Mouse (Mus musculus) ES-E14 (cell line): Measurements from ENCODE around the gene Sumf1. TPM values are rescaled to one million over a fixed set of nuclear protein-coding genes. Genes with fewer than 3 reads are reported as not detected.

ENCODE experiments used
- DNase-seq: peaks from one replicate; pipeline ENCODE4 v3.0.0-alpha.2; 2013; ENCODE audit warnings: low read depth, low spot score
- H3K27ac ChIP-seq: 2 replicates; pipeline ENCODE4 v1.5.1; 2012; ENCODE audit warnings: low read depth, mild to moderate bottlenecking, low read length, moderate library complexity, mixed read lengths; ENCODE audit not compliant: poor library complexity, insufficient read depth, severe bottlenecking
- H3K36me3 ChIP-seq: 2 replicates; pipeline ENCODE4 v1.6.1; 2012; ENCODE audit warnings: mild to moderate bottlenecking, low read length, moderate library complexity, mixed read lengths; ENCODE audit not compliant: control insufficient read depth, poor library complexity, insufficient read depth, severe bottlenecking
- H3K4me1 ChIP-seq, 2 experiments: fragments of 150-350 bp in 1 of 2; sonication (generic) in 1 of 2; 2 replicates each; pipeline ENCODE4 v1.6.1; 2012; ENCODE audit warnings: low read length in 2 of 2, mild to moderate bottlenecking in 1 of 2, mixed read lengths in 1 of 2; ENCODE audit not compliant: control insufficient read depth in 2 of 2, insufficient read depth in 2 of 2, poor library complexity in 1 of 2
- H3K4me3 ChIP-seq, 2 experiments: fragments of 150-350 bp in 1 of 2; sonication (generic) in 1 of 2; 2 replicates each; pipeline ENCODE4 v1.5.1; 2012; ENCODE audit warnings: low read length in 2 of 2, low read depth in 1 of 2, mild to moderate bottlenecking in 1 of 2, mixed read lengths in 1 of 2; ENCODE audit not compliant: insufficient read depth in 1 of 2, poor library complexity in 1 of 2, severe bottlenecking in 1 of 2
- H3K9ac ChIP-seq: 2 replicates; pipeline ENCODE4 v1.6.1; 2012; ENCODE audit warnings: low read depth, mild to moderate bottlenecking, low read length, mixed read lengths; ENCODE audit not compliant: poor library complexity, insufficient read depth, severe bottlenecking
- H3K9me3 ChIP-seq: fragments of 150-350 bp; sonication (generic); 2 replicates; pipeline ENCODE4 v1.6.1; 2012; ENCODE audit warnings: low read depth, mild to moderate bottlenecking, low read length; ENCODE audit not compliant: control insufficient read depth, insufficient read depth
- CHD2 ChIP-seq: IDR thresholded peaks from 2 replicates; pipeline ENCODE4 v1.6.1; 2014; ENCODE audit warnings: mild to moderate bottlenecking, low read depth, low read length, inconsistent platforms
- HCFC1 ChIP-seq: IDR thresholded peaks from 2 replicates; pipeline ENCODE4 v1.6.1; 2012; ENCODE audit warnings: low read length, inconsistent platforms, borderline replicate concordance; ENCODE audit not compliant: insufficient read depth
- MAFK ChIP-seq: IDR thresholded peaks from 2 replicates; pipeline ENCODE4 v1.6.1; 2014; ENCODE audit warnings: mild to moderate bottlenecking, low read depth, low read length, inconsistent platforms; ENCODE audit not compliant: insufficient read depth
- ZC3H11A ChIP-seq: IDR thresholded peaks from 2 replicates; pipeline ENCODE4 v1.6.1; 2012; ENCODE audit warnings: low read depth, mild to moderate bottlenecking, inconsistent platforms, low read length, borderline replicate concordance
- ZNF384 ChIP-seq: IDR thresholded peaks from 2 replicates; pipeline ENCODE4 v1.6.1; 2012; ENCODE audit warnings: low read depth, low read length, inconsistent platforms
- in situ Hi-C, 2 experiments: fragments of 600-800 bp; cut with MboI; formaldehyde crosslinking; loops; one replicate each; pipeline ENCODE4 v1.15.1; 2025; ENCODE audit warnings: low sequenced_read_pairs in 2 of 2, inconsistent platforms in 1 of 2; ENCODE audit not compliant: unreplicated experiment in 2 of 2
- total RNA-seq: library from RNA; depleted of rRNA; stranded (reverse); fragments of 300-350 nt; gene quantifications from 2 replicates; pipeline ENCODE4 v1.2.3, GENCODE M21; 2012

Sumf1 gene
- total RNA-seq, 1 experiment, result 26.5 TPM

- in situ Hi-C loops, result no loop called here
- no peak for DNase-seq
- Histone ChIP-seq H3K9ac (peak overlapping the region; percentile 82), H3K36me3 (peaks cover 3% of the 10 kb centered on the region; the same call in 1 of the 2 replicates), H3K27ac (peak overlapping the region; percentile 40; the same call in 1 of the 2 replicates), H3K9me3 (no peaks in the 10 kb centered on the region), H3K4me3 (peak overlapping the region; percentile 80 to 82), H3K4me1 (peaks cover 3 to 5% of the 10 kb centered on the region in 2 experiments; a peak in 2 of 4 replicates)
- TF ChIP-seq ZNF384, result no peak
- TF ChIP-seq HCFC1, result no peak
Observed at GRCm38 (mm10) chr6:108211896-108212880, 26.8 kb upstream of the Sumf1 start.

- in situ Hi-C loops, result no loop called here
- Histone ChIP-seq H3K4me1 (peaks cover 2 to 3% of the 10 kb centered on the region in 2 experiments; a peak in 1 of 4 replicates), H3K9me3 (no peaks in the 10 kb centered on the region), H3K27ac (no peak overlapping the region), H3K36me3 (no peaks in the 10 kb centered on the region), H3K9ac (no peak overlapping the region), H3K4me3 (no peak overlapping the region)
- TF ChIP-seq MAFK (no peak), HCFC1 (no peak)
- DNase-seq, result no peak
Observed at GRCm38 (mm10) chr6:108206914-108207566, 21.7 kb upstream of the Sumf1 start.

GRCm38 (mm10) chr6:108206145-108206544 is 20.8 kb upstream of the Sumf1 start:
- Histone ChIP-seq H3K9ac (no peak overlapping the region), H3K4me3 (no peak overlapping the region), H3K4me1 (no peaks in the 10 kb centered on the region), H3K27ac (no peak overlapping the region), H3K9me3 (no peaks in the 10 kb centered on the region), H3K36me3 (no peaks in the 10 kb centered on the region)
- TF ChIP-seq ZC3H11A, result no peak
- TF ChIP-seq CHD2, result no peak
- TF ChIP-seq HCFC1, result no peak
- no peak for DNase-seq
- in situ Hi-C loops, result no loop called here

- in situ Hi-C loops, result no loop called here
- Histone ChIP-seq H3K9me3 (no peaks in the 10 kb centered on the region), H3K4me3 (no peak overlapping the region), H3K36me3 (no peaks in the 10 kb centered on the region), H3K9ac (no peak overlapping the region), H3K27ac (no peak overlapping the region), H3K4me1 (no peaks in the 10 kb centered on the region)
- DNase-seq, result no peak
- TF ChIP-seq MAFK, result no peak
- TF ChIP-seq ZNF384, result no peak
- TF ChIP-seq CHD2, result no peak
- TF ChIP-seq HCFC1, result no peak
- no peak for TF ChIP-seq ZC3H11A
Observed at GRCm38 (mm10) chr6:108204322-108204721, 18.9 kb upstream of the Sumf1 start.
